Mouse (Mus musculus): ENCODE measurements around the gene Ros1.

GRCm38 (mm10) chr10:52204006-52204405, 9.0 kb upstream of the Ros1 start:
- no peak for TF ChIP-seq CTCF (conservative IDR thresholded peaks at IDR 0.05 in 1 of 2, IDR thresholded peaks at IDR 0.05 in 1 of 2; ENCODE audit: low read depth in 2 of 2, low read length in 2 of 2)
- TF ChIP-seq POLR2A (IDR thresholded peaks at IDR 0.05; ENCODE audit: low read depth, low read length) = no peak
- TF ChIP-seq IRF4 (IDR thresholded peaks at IDR 0.05; ENCODE audit: low read depth, low read length) = no peak

Data from CH12.LX (cell line).